Mouse (Mus musculus): ENCODE measurements around the gene Ap4s1. TPM values are rescaled to one million over a fixed set of nuclear protein-coding genes. Genes with fewer than 3 reads are reported as not detected.

Gene Ap4s1
- total RNA-seq, 2 experiments from 2014 or later, result 43.8 to 45.8 TPM

DNA sequence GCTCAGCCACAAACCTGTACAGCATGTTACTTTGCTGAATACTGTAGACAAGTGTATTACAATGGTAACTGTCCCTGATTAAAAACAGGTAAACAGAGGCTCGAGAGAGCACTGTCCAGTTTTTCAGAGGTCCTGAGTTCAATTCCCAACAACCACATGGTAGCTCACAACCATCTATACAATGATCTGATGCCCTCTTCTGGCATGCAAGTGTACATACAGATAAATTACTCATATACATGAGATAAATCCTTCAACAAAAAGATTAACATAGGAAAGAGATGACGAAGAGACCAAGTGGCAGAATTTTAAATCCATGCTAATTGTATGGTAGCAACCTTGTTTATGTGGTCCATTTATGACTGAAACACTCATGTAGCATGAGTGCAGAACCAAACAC, 56.5 kb downstream of the Ap4s1 start:
- intact Hi-C loops (cut with DNase I), result no loop called here

DNA sequence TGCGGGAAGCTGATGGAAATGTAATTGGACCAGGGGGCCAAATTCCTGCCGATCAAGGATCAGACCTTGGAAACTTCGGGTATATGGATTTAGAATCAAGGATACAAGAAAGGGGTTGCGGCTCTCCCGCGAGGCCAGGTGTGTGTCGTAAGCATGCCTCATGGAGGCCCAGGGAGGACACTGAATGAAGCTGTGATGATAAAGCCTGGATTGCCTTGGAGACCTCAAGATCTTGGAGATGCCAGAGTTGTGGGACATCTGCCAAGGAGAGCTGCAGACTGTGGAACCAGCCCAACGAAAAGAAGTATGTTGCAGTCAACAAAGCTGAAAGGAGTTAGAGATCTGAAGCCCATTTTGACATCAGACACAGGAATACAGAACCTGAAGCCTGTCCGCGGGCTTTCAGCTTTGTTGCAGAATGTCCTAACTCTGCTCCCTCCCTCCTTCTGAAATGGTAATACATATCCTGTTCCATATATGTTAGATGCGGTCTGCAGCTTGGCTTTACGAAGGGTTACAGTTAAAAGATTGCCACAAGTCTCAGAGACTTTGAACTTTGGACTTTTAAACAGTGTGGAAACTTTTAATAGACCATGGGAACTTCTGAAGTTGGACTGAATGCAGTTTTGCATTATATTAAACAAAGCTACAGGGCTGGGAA, 65.2 kb downstream of the Ap4s1 start:
- intact Hi-C loops (cut with DNase I), result loop anchor here (5.0 to 10.0 kb wide), 2 partner anchors 41 to 341 kb away; no protein-coding TSS in a partner anchor

More for the DNA sequence above, 56.5 kb downstream of the Ap4s1 start:
- DNase-seq (ENCODE audit: low spot score in 2 of 2), result no peak

DNA sequence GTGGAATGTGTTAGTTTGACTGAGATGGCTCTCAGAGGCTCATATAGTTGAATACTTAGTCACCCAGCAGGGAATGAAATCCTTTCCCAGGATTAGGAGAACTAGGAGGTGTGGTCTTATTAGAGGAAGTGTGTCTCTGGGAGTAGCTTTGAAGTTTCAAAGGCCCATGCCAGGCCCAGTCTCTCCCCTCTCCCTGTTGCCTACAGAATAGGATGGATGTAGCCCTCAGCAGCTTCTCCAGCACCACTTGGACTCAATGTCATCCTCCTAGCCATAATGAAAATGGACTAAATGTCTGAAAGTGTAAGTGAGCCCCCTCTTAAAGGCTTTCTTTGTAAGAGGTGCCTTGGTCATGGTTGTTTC, 65.7 kb downstream of the Ap4s1 start:
- intact Hi-C loops (cut with DNase I), result loop anchor here (5.0 to 10.0 kb wide), 2 partner anchors 41 to 342 kb away; no protein-coding TSS in a partner anchor
- no peak for DNase-seq (ENCODE audit: low spot score in 2 of 2)

More for the DNA sequence above, 65.2 kb downstream of the Ap4s1 start:
- DNase-seq (ENCODE audit: low spot score in 2 of 2), result no peak

DNA sequence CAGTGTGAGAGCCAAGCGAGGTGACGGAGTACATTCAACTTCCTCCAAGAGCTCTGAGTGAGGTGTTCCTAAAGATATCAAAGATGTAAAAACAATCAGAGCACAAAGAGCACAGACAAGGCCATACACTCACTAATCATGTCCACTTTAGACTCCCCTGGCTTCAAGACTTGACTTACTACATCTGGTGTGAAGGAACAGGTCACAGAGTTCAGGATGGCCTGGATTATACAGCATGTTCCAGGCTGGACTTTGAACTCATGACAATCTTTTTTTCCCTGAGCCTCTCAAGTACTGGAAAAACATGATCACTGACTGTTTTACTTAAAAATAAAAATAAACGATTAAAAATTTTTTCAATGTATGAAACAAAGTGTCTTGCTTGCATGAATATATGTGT, 68.5 kb downstream of the Ap4s1 start:
- no peak for DNase-seq (ENCODE audit: low spot score in 2 of 2)
- intact Hi-C loops (cut with DNase I), result loop anchor here (5.0 to 10.0 kb wide), 2 partner anchors 38 to 345 kb away; no protein-coding TSS in a partner anchor

DNA sequence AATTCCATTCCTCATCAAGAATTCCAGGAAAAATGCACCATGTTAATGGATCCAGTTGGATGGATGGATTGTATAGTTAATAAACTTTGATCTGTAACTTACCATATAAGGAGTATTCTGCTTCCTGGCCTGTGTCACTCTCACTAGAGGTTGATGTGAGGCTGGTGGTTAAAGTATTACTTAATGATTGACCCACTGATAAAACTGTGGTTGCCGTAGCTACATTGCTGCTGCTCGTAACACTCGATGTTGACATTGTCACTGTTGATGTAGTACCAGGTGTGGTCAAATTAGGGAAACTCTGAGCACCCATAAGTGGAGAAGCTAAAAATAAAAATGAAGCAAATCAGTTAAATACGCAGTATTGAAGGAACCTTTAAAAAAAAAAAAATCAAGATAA, 76.6 kb downstream of the Ap4s1 start:
- no peak for DNase-seq (ENCODE audit: low spot score in 2 of 2)
- intact Hi-C loops (cut with DNase I), result loop anchor here (10.0 kb wide), 1 partner anchor 373 kb away; no protein-coding TSS in a partner anchor

DNA sequence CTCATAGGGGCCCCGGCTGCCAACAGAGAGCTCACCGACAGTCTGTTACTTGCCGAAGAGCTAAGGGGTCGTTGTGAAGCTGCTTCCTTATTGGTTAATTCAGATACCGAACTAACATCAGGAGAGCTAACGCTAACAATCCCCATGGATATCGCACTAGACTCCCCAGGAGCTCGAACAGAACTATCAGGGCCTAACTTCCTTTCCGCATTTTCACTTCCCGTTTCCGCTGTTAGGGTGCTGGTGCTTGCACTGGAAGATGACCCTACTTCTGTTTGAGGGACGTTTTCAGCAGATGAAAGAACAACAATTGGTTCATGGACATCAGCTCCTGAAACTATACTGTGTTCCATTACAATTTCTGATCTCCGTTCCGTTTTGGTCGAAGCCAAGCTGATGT, 77.9 kb downstream of the Ap4s1 start:
- no peak for DNase-seq (ENCODE audit: low spot score in 2 of 2)
- intact Hi-C loops (cut with DNase I), result loop anchor here (10.0 kb wide), 1 partner anchor 374 kb away; no protein-coding TSS in a partner anchor

DNA sequence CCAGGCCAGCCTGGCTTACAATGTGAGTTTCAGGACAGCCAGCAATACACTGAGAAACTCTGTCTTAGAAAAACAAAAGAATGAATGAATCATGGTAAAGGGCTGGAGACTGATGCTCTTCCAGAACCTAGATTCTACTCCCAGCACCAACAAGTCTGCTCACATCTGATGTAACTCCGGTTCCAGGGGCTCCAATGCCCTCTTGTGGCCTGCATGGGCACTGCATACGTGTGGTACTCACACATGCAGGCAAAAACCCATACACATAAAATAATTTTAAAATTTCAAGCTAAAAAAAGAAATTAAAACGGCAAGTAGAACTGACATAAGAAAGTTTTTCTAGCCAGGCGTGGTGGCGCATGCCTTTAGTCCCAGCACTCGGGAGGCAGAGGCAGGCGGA, 94.0 kb downstream of the Ap4s1 start:
- intact Hi-C loops (cut with DNase I), result no loop called here
- DNase-seq (ENCODE audit: low spot score in 2 of 2), result no peak

Other genes starting within 250 kb of the Ap4s1 start
- gene Coch, start 97.7 kb upstream of the Ap4s1 start, total RNA-seq (2021), result 10 to 100 TPM; 31.4 to 42.6 TPM
- gene Strn3, start 864 bp downstream of the Ap4s1 start, total RNA-seq (2021), result 10 to 100 TPM; 75.9 to 77.6 TPM
- 10 to 100 TPM; 83.8 to 88.8 TPM for gene Hectd1, start 138.5 kb downstream of the Ap4s1 start, total RNA-seq (2021)